Mouse (Mus musculus) myocyte (in vitro differentiated cells): ENCODE measurements around the gene Nme4.

Source experiments
- CEBPB ChIP-seq: IDR thresholded peaks from 2 replicates; pipeline ENCODE4 v1.6.1; 2011; ENCODE audit warnings: mild to moderate bottlenecking, moderate library complexity; ENCODE audit not compliant: poor library complexity, insufficient read depth, severe bottlenecking
- E2F4 ChIP-seq: IDR thresholded peaks from one replicate; pipeline ENCODE4 v1.6.1; 2011; ENCODE audit warnings: mild to moderate bottlenecking, control low read depth, moderate library complexity; ENCODE audit not compliant: insufficient read depth
- MAX ChIP-seq: IDR thresholded peaks from one replicate; pipeline ENCODE4 v1.6.1; 2011; ENCODE audit warnings: low read depth, mild to moderate bottlenecking, control low read depth
- MYOD1 ChIP-seq, 3 experiments: IDR thresholded peaks; one replicate each; pipeline ENCODE4 v1.6.1; 2011; ENCODE audit warnings: control low read depth in 2 of 3, low read depth in 2 of 3, mild to moderate bottlenecking in 2 of 3, moderate library complexity in 1 of 3; ENCODE audit not compliant: insufficient read length in 2 of 3, control insufficient read depth in 1 of 3
- MYOG ChIP-seq, 3 experiments: IDR thresholded peaks; one replicate each; pipeline ENCODE4 v1.6.1; 2011; ENCODE audit warnings: control low read depth in 2 of 3, low read depth in 2 of 3, mild to moderate bottlenecking in 2 of 3; ENCODE audit not compliant: insufficient read length in 2 of 3, control insufficient read depth in 1 of 3, insufficient read depth in 1 of 3
- POLR2A ChIP-seq: IDR thresholded peaks from one replicate; pipeline ENCODE4 v1.6.1; 2011; ENCODE audit warnings: low read depth, mild to moderate bottlenecking, control low read depth, moderate library complexity; ENCODE audit not compliant: insufficient read length
- POLR2AphosphoS2 ChIP-seq: IDR thresholded peaks from one replicate; pipeline ENCODE4 v1.6.1; 2011; ENCODE audit warnings: low read depth, control low read depth; ENCODE audit not compliant: insufficient read length
- TCF3 ChIP-seq: IDR thresholded peaks from one replicate; pipeline ENCODE4 v1.6.1; 2011; ENCODE audit warnings: low read depth, control low read depth; ENCODE audit not compliant: insufficient read length
- USF1 ChIP-seq: IDR thresholded peaks from one replicate; pipeline ENCODE4 v1.6.1; 2011; ENCODE audit warnings: low read depth, mild to moderate bottlenecking, control low read depth, moderate library complexity

DNA sequence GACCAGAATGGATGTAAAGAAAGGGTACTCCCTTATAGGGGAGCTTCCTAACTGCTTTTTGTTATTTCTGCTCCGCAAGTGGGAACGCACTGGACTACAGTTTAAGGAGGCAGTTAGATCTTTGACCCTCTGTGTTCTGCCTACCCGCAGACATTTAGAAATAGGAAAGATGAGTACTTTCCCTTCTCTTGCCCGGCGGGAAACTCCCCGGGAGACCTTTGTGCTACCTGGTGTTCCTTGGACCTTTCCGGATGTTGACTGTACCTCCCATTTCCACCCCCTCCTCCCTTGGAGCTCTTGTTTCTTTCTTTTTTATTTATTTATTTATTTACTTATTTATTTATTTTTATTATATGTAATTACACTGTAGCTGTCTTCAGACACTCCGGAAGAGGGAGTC, 18.7 kb upstream of the Nme4 start:
- no peak for TF ChIP-seq E2F4
- no peak for TF ChIP-seq POLR2A
- TF ChIP-seq MYOD1 (IDR thresholded peaks at IDR 0.05; ENCODE audit: control insufficient read depth in 1 of 3, insufficient read length in 2 of 3, low read depth in 2 of 3) = no peak
- no peak for TF ChIP-seq CEBPB
- TF ChIP-seq TCF3 = no peak
- no peak for TF ChIP-seq MYOG (IDR thresholded peaks at IDR 0.05; ENCODE audit: control insufficient read depth in 1 of 3, insufficient read depth in 1 of 3, insufficient read length in 2 of 3, low read depth in 2 of 3)
- TF ChIP-seq USF1 = no peak
- no peak for TF ChIP-seq POLR2AphosphoS2
- no peak for TF ChIP-seq MAX
